Comparison of ENCODE assay signal across 10 mouse cellular contexts in the genomic region with DNA sequence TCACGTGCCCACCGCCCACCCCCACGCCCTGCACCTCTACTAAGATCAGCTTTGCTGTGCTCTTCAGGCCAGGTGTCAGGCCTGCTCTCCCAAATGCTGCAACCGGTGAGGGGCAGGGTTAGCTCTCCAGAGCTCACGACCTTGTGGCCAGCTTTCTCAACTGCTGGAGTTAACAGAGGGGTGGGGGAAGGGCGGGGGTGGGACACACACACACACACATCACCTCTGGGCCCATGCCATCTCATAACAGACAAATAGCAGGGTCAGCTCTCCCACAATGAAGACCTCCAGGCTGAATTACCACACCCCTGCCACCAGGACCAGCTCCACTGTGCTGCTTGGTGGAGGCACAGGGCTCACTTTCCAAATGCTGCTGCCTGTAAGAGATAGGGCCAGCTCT.
DNase-seq lines count a peak whose midpoint lies in the region; ATAC-seq and TF ChIP-seq lines count a peak whose summit lies in the region.
"Had no signal": no experiment of that assay in that cellular context is flagged by ENCODE, and none has a peak within 500 bp of the region (broad histone marks: within the 10 kb centered on the region; RNA-seq: fewer than 3 reads in every experiment).

No protein-coding gene starts in this region.

- no peak for DNase-seq in midbrain, embryonic 11.5 days (ENCODE audit: low spot score, missing footprints)
- DNase-seq in thymus, adult 2 months: no peak

- no peak overlapping the region for H3K4me3 ChIP-seq in heart, embryonic 12.5 days
- H3K4me3 ChIP-seq in heart, embryonic 11.5 days (ENCODE audit: low read depth, low read length): no peak overlapping the region
- no peak overlapping the region for H3K4me3 ChIP-seq in midbrain, embryonic 11.5 days (ENCODE audit: low read depth, low read length)
- H3K4me3 ChIP-seq in midbrain, embryonic 16.5 days (ENCODE audit: low read depth, low read length): no peak overlapping the region
- no peak overlapping the region for H3K4me3 ChIP-seq in intestine, postnatal 0 days (ENCODE audit: low read depth, low read length)
- H3K4me3 ChIP-seq in forebrain, embryonic 13.5 days: no peak overlapping the region
- H3K4me3 ChIP-seq in thymus, adult 2 months (ENCODE audit: control insufficient read depth, insufficient read depth, low read length): no peak overlapping the region
- H3K4me3 ChIP-seq: embryonic facial prominence, embryonic 10.5 days; heart, embryonic 15.5 days had no signal

- peak; percentile 35; the same call in 1 of the 2 replicates for ATAC-seq in heart, embryonic 12.5 days (ENCODE audit: insufficient number of reproducible peaks, low FRiP score)
- ATAC-seq in heart, embryonic 11.5 days (replicated peaks; ENCODE audit: insufficient number of reproducible peaks, low FRiP score, low TSS enrichment): no peak
- 0 out of 2 replicates have a peak, but pooled peaks have one; percentile 14 for ATAC-seq in midbrain, embryonic 11.5 days (ENCODE audit: low FRiP score)
- no peak for ATAC-seq in midbrain, embryonic 16.5 days
- no peak for ATAC-seq in intestine, postnatal 0 days
- 0 out of 2 replicates have a peak, but pooled peaks have one; percentile 34 for ATAC-seq in megakaryocyte-erythroid progenitor cell, adult 5-6 weeks (replicated peaks; ENCODE audit: low FRiP score, low TSS enrichment, poor library complexity, severe bottlenecking)
- no peak for ATAC-seq in forebrain, embryonic 13.5 days

- no peaks in the 10 kb centered on the region for H3K9me3 ChIP-seq in heart, embryonic 12.5 days (replicated peaks)
- H3K9me3 ChIP-seq in heart, embryonic 11.5 days (replicated peaks; ENCODE audit: control insufficient read depth, low read length): no peaks in the 10 kb centered on the region
- H3K9me3 ChIP-seq in midbrain, embryonic 11.5 days (ENCODE audit: control insufficient read depth, low read length): no peaks in the 10 kb centered on the region
- no peaks in the 10 kb centered on the region for H3K9me3 ChIP-seq in midbrain, embryonic 16.5 days (replicated peaks; ENCODE audit: control insufficient read depth, low read length, poor library complexity, severe bottlenecking)
- no peaks in the 10 kb centered on the region for H3K9me3 ChIP-seq in intestine, postnatal 0 days (ENCODE audit: control insufficient read depth)
- no peaks in the 10 kb centered on the region for H3K9me3 ChIP-seq in forebrain, embryonic 13.5 days (replicated peaks)
- H3K9me3 ChIP-seq: embryonic facial prominence, embryonic 10.5 days; heart, embryonic 15.5 days had no signal

- H3K36me3 ChIP-seq in heart, embryonic 12.5 days: no peaks in the 10 kb centered on the region
- H3K36me3 ChIP-seq in heart, embryonic 11.5 days (ENCODE audit: control insufficient read depth, insufficient read depth, low read length): no peaks in the 10 kb centered on the region
- no peaks in the 10 kb centered on the region for H3K36me3 ChIP-seq in midbrain, embryonic 11.5 days (ENCODE audit: control insufficient read depth, insufficient read depth, low read length)
- H3K36me3 ChIP-seq in midbrain, embryonic 16.5 days (ENCODE audit: control insufficient read depth, insufficient read depth, low read length): no peaks in the 10 kb centered on the region
- H3K36me3 ChIP-seq in intestine, postnatal 0 days (ENCODE audit: control insufficient read depth, insufficient read depth): no peaks in the 10 kb centered on the region
- no peaks in the 10 kb centered on the region for H3K36me3 ChIP-seq in forebrain, embryonic 13.5 days (ENCODE audit: poor library complexity, severe bottlenecking)
- no peaks in the 10 kb centered on the region for H3K36me3 ChIP-seq in thymus, adult 2 months (ENCODE audit: control insufficient read depth, insufficient read depth, low read length)
- H3K36me3 ChIP-seq: embryonic facial prominence, embryonic 10.5 days; heart, embryonic 15.5 days had no signal

- H3K27ac ChIP-seq in heart, embryonic 12.5 days (ENCODE audit: poor library complexity, severe bottlenecking): no peak overlapping the region
- no peak overlapping the region for H3K27ac ChIP-seq in heart, embryonic 11.5 days (ENCODE audit: low read depth, low read length)
- H3K27ac ChIP-seq in midbrain, embryonic 11.5 days (ENCODE audit: low read depth, low read length): no peak overlapping the region
- no peak overlapping the region for H3K27ac ChIP-seq in midbrain, embryonic 16.5 days (ENCODE audit: low read length)
- 0 out of 2 replicates have a peak overlapping the region, but pooled peaks have one; percentile 86 for H3K27ac ChIP-seq in intestine, postnatal 0 days (ENCODE audit: low read depth, low read length)
- H3K27ac ChIP-seq in forebrain, embryonic 13.5 days: no peak overlapping the region
- no peak overlapping the region for H3K27ac ChIP-seq in thymus, adult 2 months (ENCODE audit: control insufficient read depth, insufficient read depth, low read length)
- H3K27ac ChIP-seq: embryonic facial prominence, embryonic 10.5 days; heart, embryonic 15.5 days had no signal

- H3K4me2 ChIP-seq in heart, embryonic 12.5 days: no peak overlapping the region
- no peak overlapping the region for H3K4me2 ChIP-seq in heart, embryonic 11.5 days
- H3K4me2 ChIP-seq in midbrain, embryonic 11.5 days: no peak overlapping the region
- H3K4me2 ChIP-seq in midbrain, embryonic 16.5 days (ENCODE audit: low read length): no peak overlapping the region
- H3K4me2 ChIP-seq in intestine, postnatal 0 days (replicated peaks; ENCODE audit: low read depth): no peak overlapping the region
- H3K4me2 ChIP-seq in forebrain, embryonic 13.5 days: no peak overlapping the region
- H3K4me2 ChIP-seq: heart, embryonic 15.5 days had no signal

- no peak for TF ChIP-seq POLR2A in thymus, adult 2 months (IDR thresholded peaks at IDR 0.05; ENCODE audit: control insufficient read depth, extremely low read depth, insufficient read depth, low read length, poor library complexity)

- no peak for TF ChIP-seq CTCF in intestine, postnatal 0 days (IDR thresholded peaks at IDR 0.05; ENCODE audit: low read depth)
- TF ChIP-seq CTCF in thymus, adult 2 months (IDR thresholded peaks at IDR 0.05; ENCODE audit: borderline replicate concordance, control insufficient read depth, extremely low read depth, insufficient read depth, low read length, poor library complexity): no peak

- H3K27me3 ChIP-seq in heart, embryonic 12.5 days (replicated peaks): peaks cover 7% of the 10 kb centered on the region; the same call in 1 of the 2 replicates
- H3K27me3 ChIP-seq in heart, embryonic 11.5 days (ENCODE audit: control insufficient read depth, insufficient read depth, low read length): no peaks in the 10 kb centered on the region
- H3K27me3 ChIP-seq in midbrain, embryonic 11.5 days (ENCODE audit: control insufficient read depth, insufficient read depth, low read length): no peaks in the 10 kb centered on the region
- H3K27me3 ChIP-seq in midbrain, embryonic 16.5 days (ENCODE audit: control insufficient read depth, insufficient read depth, low read depth, low read length): no peaks in the 10 kb centered on the region
- H3K27me3 ChIP-seq in intestine, postnatal 0 days (replicated peaks; ENCODE audit: control insufficient read depth, insufficient read depth, low read length): no peaks in the 10 kb centered on the region
- no peaks in the 10 kb centered on the region for H3K27me3 ChIP-seq in forebrain, embryonic 13.5 days
- no peaks in the 10 kb centered on the region for H3K27me3 ChIP-seq in thymus, adult 2 months (ENCODE audit: control insufficient read depth, insufficient read depth, low read length)

- no peak overlapping the region for H3K9ac ChIP-seq in heart, embryonic 12.5 days
- H3K9ac ChIP-seq in heart, embryonic 11.5 days (ENCODE audit: low read depth, low read length): no peak overlapping the region
- no peak overlapping the region for H3K9ac ChIP-seq in midbrain, embryonic 11.5 days (ENCODE audit: low read length)
- no peak overlapping the region for H3K9ac ChIP-seq in midbrain, embryonic 16.5 days (ENCODE audit: low read depth, low read length)
- no peak overlapping the region for H3K9ac ChIP-seq in intestine, postnatal 0 days (ENCODE audit: low read depth, low read length)
- H3K9ac ChIP-seq in forebrain, embryonic 13.5 days: no peak overlapping the region
- H3K9ac ChIP-seq: heart, embryonic 15.5 days had no signal

- 61% methylated on average over 6 of the region's 6 CpGs for WGBS in heart, embryonic 12.5 days
- WGBS in heart, embryonic 11.5 days (ENCODE audit: insufficient replicate concordance): 54% methylated on average over 6 of the region's 6 CpGs
- WGBS in midbrain, embryonic 11.5 days: 62% methylated on average over 6 of the region's 6 CpGs
- WGBS in midbrain, embryonic 16.5 days: 70% methylated on average over 6 of the region's 6 CpGs
- 58% methylated on average over 6 of the region's 6 CpGs for WGBS in intestine, postnatal 0 days
- 77% methylated on average over 6 of the region's 6 CpGs for WGBS in forebrain, embryonic 13.5 days
- whole genome bisulfite sequencing in thymus, adult 2 months: 82% methylated on average over 6 of the region's 6 CpGs

- no peaks in the 10 kb centered on the region for H3K4me1 ChIP-seq in heart, embryonic 12.5 days (replicated peaks)
- no peaks in the 10 kb centered on the region for H3K4me1 ChIP-seq in heart, embryonic 11.5 days (ENCODE audit: control insufficient read depth, insufficient read depth, low read length)
- no peaks in the 10 kb centered on the region for H3K4me1 ChIP-seq in midbrain, embryonic 11.5 days (ENCODE audit: control insufficient read depth, insufficient read depth, low read length)
- H3K4me1 ChIP-seq in midbrain, embryonic 16.5 days (ENCODE audit: control insufficient read depth, insufficient read depth, low read length): no peaks in the 10 kb centered on the region
- no peaks in the 10 kb centered on the region; the same call in 1 of the 2 replicates for H3K4me1 ChIP-seq in intestine, postnatal 0 days (replicated peaks; ENCODE audit: control insufficient read depth, insufficient read depth, low read length)
- H3K4me1 ChIP-seq in forebrain, embryonic 13.5 days: no peaks in the 10 kb centered on the region
- H3K4me1 ChIP-seq in thymus, adult 2 months (replicated peaks; ENCODE audit: control insufficient read depth, insufficient read depth, low read length): no peaks in the 10 kb centered on the region
- H3K4me1 ChIP-seq: heart, embryonic 15.5 days had no signal

Comparison
In these comparisons a context has a peak if more than half of its experiments do, and no peak if none do; other contexts are left out.
1. ATAC-seq: peak in heart, embryonic 12.5 days (single experiment), midbrain, embryonic 11.5 days (single experiment) and megakaryocyte-erythroid progenitor cell, adult 5-6 weeks (single experiment); none in heart, embryonic 11.5 days (single experiment), midbrain, embryonic 16.5 days (single experiment), intestine, postnatal 0 days (single experiment) and forebrain, embryonic 13.5 days (single experiment).